ENCODE assay signal across 9 mouse cellular contexts in the genomic region with DNA sequence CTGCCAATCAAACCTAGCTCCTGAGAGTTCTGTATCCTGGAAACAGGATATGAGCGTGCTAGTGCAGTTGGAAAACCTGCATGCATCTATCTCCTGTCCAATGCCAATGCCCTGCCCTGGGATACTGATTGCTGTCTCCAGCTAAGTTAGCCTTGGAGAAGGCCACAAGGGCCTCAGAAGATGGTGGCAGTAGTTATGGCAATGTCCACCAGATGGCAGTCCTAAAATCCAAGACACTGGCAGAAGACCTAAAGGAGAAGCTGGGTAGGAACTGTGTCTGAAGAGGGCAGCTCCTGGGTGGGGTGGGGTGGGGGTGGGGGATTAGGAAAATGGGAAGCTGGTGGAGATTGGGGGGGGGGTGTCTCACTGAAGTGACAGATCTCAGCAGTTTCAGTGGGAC. TPM values are rescaled to one million over a fixed set of nuclear protein-coding genes. Genes with fewer than 3 reads are reported as not detected.
DNase-seq lines count a peak whose midpoint lies in the region; ATAC-seq lines count a peak whose summit lies in the region.
"Had no signal": no experiment of that assay in that cellular context is flagged by ENCODE, and none has a peak within 500 bp of the region (broad histone marks: within the 10 kb centered on the region; RNA-seq: fewer than 3 reads in every experiment).

No protein-coding gene starts in this region.

- peak; percentile 65; the same call in 1 of the 2 replicates for ATAC-seq in frontal cortex, adult (ENCODE audit: low TSS enrichment)

- peak; percentile 9 to 20 for DNase-seq in gastrocnemius, adult 8-10 months (ENCODE audit: low spot score in 2 of 2)
- DNase-seq in gastrocnemius, postnatal 25 days, result no peak
- peak; percentile 32 for DNase-seq in ovary, postnatal 36 days (ENCODE audit: low spot score)
- DNase-seq in ovary, adult 18-20 months (ENCODE audit: low spot score), result no peak
- DNase-seq in adrenal gland, postnatal 10 days, result peak; percentile 60
- DNase-seq in left cerebral cortex, postnatal 4 days, result peak; percentile 26
- DNase-seq in thymus, postnatal 25 days, result peak; percentile 18

- intact Hi-C loops in left cerebral cortex, postnatal 4 days (cut with DNase I), result no loop called here

RNA-seq across cellular contexts. Expression of a gene that starts 33.7 kb away (rescaled TPM):
- not detected for total RNA-seq in gastrocnemius, adult 8-10 months (2022)
- not detected for total RNA-seq in gastrocnemius, postnatal 25 days (2021)
- total RNA-seq in adrenal gland, postnatal 10 days (2021), result under 1 TPM in 1 of 2 experiments, not detected in 1; 0.15 TPM
- total RNA-seq in left cerebral cortex, postnatal 4 days (2021), result not detected
- total RNA-seq: adrenal gland, postnatal 4 days had no signal

RNA-seq across cellular contexts. Expression of a gene that starts 41.8 kb away (rescaled TPM):
- total RNA-seq in gastrocnemius, adult 8-10 months (2022), result 1 to 10 TPM; 5.3 to 9.2 (median 7.1) TPM
- total RNA-seq in gastrocnemius, postnatal 25 days (2021), result 1 to 10 TPM; 5.4 to 6.3 TPM
- 1 to 10 TPM; 8.2 to 9.2 TPM for total RNA-seq in adrenal gland, postnatal 10 days (2021)
- 1 to 10 TPM in 1 of 2 experiments, under 1 TPM in 1; 0.70 to 1.8 TPM for total RNA-seq in left cerebral cortex, postnatal 4 days (2021)

Comparison
In these comparisons a context has a peak if more than half of its experiments do, and no peak if none do; other contexts are left out.
1. DNase-seq: peak in gastrocnemius, adult 8-10 months (2 of 2), ovary, postnatal 36 days (single experiment), adrenal gland, postnatal 10 days (single experiment), left cerebral cortex, postnatal 4 days (single experiment) and thymus, postnatal 25 days (single experiment); none in gastrocnemius, postnatal 25 days (single experiment) and ovary, adult 18-20 months (single experiment).